Mouse (Mus musculus) megakaryocyte, embryonic 14.5 days (primary cell): Measurements from ENCODE around the gene Ep300.

ENCODE experiments used
- FLI1 ChIP-seq: IDR thresholded peaks from 2 replicates; pipeline ENCODE4 v1.6.1; 2012; ENCODE audit warnings: low read length, inconsistent platforms, mixed read lengths
- GATA1 ChIP-seq: IDR thresholded peaks from 3 replicates; pipeline ENCODE4 v1.6.1; 2012; ENCODE audit warnings: mixed read lengths, low read length, inconsistent platforms, borderline replicate concordance

DNA sequence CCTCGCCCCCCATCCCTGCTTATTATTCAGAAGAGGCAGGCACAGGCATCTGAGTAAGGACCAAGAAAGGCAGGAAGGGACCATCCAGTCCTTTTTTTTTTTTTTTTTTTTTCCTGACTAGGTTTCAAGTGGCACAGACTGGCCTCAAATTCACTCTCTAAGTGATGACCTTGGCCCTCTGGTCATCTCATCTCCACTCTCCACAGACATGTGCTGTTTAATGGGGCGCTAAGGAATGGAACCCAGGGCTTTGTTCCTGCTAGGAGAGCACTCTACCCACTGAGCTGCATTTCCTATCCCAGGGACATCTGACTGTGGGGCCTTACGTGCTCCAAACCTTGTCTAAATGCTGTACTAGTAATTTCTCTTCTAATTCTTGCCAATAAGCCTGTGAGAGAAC is 29.2 kb upstream of the Ep300 start:
- TF ChIP-seq GATA1, result no peak
- TF ChIP-seq FLI1, result no peak
